Mouse (Mus musculus): ENCODE measurements at regions not wholly inside any gene's neighbourhood (a gene's known extent, or its start where the extent isn't known, plus 50 kb on each side); places are given as distances from the start of the nearest gene placed in this dataset.

GRCm38 (mm10) chr10:19177895-19178294, 162.4 kb upstream of the Tnfaip3 start:
- TF ChIP-seq FLI1 (IDR thresholded peaks at IDR 0.05; ENCODE audit: low read length) (no peak), GATA1 (IDR thresholded peaks at IDR 0.05; ENCODE audit: borderline replicate concordance, low read length) (no peak)
